Mouse (Mus musculus) embryonic facial prominence, embryonic 12.5 days (tissue): ENCODE measurements at regions not wholly inside any gene's neighbourhood (a gene's known extent, or its start where the extent isn't known, plus 50 kb on each side); places are given as distances from the start of the nearest gene placed in this dataset.
"Not testable (repeated sequence)": the region's sequence is repeated elsewhere in the genome, so short reads cannot be mapped to it uniquely, and the experiment has no call there.

Experiments used
- ATAC-seq: fragments of 200-750 bp; cut with Nextera tagmentation; 2 replicates; pipeline ENCODE4 v1.8.0; 2017; ENCODE audit not compliant: insufficient number of reproducible peaks, insufficient read depth, low FRiP score, low TSS enrichment
- H3K27ac ChIP-seq: fragments of 300-500 bp; sonication (generic); 2 replicates; pipeline ENCODE4 v1.5.1; 2016; ENCODE audit warnings: mild to moderate bottlenecking
- H3K27me3 ChIP-seq: fragments of 300-500 bp; sonication (generic); 2 replicates; pipeline ENCODE4 v1.6.1; 2016; ENCODE audit warnings: mild to moderate bottlenecking, moderate library complexity
- H3K36me3 ChIP-seq: fragments of 300-500 bp; sonication (generic); 2 replicates; pipeline ENCODE4 v1.6.1; 2016; ENCODE audit warnings: mild to moderate bottlenecking
- H3K4me1 ChIP-seq: fragments of 300-500 bp; sonication (generic); 2 replicates; pipeline ENCODE4 v1.6.1; 2016
- H3K4me2 ChIP-seq: fragments of 300-500 bp; sonication (generic); replicated peaks from 2 replicates; pipeline ENCODE4 v1.6.1; 2016; ENCODE audit warnings: mild to moderate bottlenecking, moderate library complexity
- H3K4me3 ChIP-seq: fragments of 300-500 bp; sonication (generic); 2 replicates; pipeline ENCODE4 v1.5.1; 2016; ENCODE audit warnings: mild to moderate bottlenecking
- H3K9ac ChIP-seq: fragments of 300-500 bp; sonication (generic); 2 replicates; pipeline ENCODE4 v1.6.1; 2016; ENCODE audit warnings: mild to moderate bottlenecking, moderate library complexity
- H3K9me3 ChIP-seq: fragments of 300-500 bp; sonication (generic); 2 replicates; pipeline ENCODE4 v1.6.1; 2016; ENCODE audit warnings: mild to moderate bottlenecking, moderate library complexity
- WGBS: fragments of 180-500 bp; shearing (Covaris S2); methylation state at CpG from one replicate; pipeline ENCODE4 v1.1.7; 2016; 5-methylcytosine and 5-hydroxymethylcytosine counted together

- Histone ChIP-seq H3K4me2 (no peak overlapping the region), H3K9ac (no peak overlapping the region), H3K36me3 (no peaks in the 10 kb centered on the region), H3K27ac (no peak overlapping the region), H3K4me3 (no peak overlapping the region), H3K27me3 (no peaks in the 10 kb centered on the region), H3K4me1 (peaks cover 4% of the 10 kb centered on the region; the same call in 1 of the 2 replicates), H3K9me3 (no peaks in the 10 kb centered on the region)
- no peak for ATAC-seq
- WGBS: 83% methylated on average over 6 of the region's 6 CpGs
These were observed 212.2 kb downstream of the Glrx3 start for GRCm38 (mm10) chr7:137649650-137650049.

DNA sequence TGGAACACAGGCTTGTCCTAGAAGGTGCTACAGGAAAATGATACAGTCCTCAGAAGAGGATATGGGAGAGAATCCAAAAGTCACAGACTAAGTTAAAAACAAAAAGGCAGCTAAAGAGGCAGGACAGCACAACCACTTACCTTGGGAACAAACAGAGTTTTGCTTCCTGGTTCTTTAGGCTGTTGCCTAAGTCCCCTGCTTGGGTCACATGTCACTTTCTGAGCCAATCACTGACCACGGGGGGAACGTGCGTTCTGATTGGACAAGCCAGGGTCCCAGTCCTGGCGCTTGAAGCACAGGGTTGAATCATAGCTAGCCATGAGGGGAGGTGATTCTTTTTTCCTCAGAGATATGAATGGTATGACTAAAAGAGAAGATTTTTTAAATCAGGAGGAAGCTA lies 216.4 kb downstream of the Glrx3 start:
- H3K4me3 ChIP-seq: no peak overlapping the region
- no peak overlapping the region for H3K4me2 ChIP-seq
- no peaks in the 10 kb centered on the region for H3K27me3 ChIP-seq
- H3K9ac ChIP-seq: no peak overlapping the region
- H3K36me3 ChIP-seq: no peaks in the 10 kb centered on the region
- H3K4me1 ChIP-seq: peaks cover 3% of the 10 kb centered on the region; the same call in 1 of the 2 replicates
- 87% methylated on average over 4 of the region's 4 CpGs for WGBS
- no peak for ATAC-seq
- H3K27ac ChIP-seq: no peak overlapping the region
- H3K9me3 ChIP-seq: no peaks in the 10 kb centered on the region

DNA sequence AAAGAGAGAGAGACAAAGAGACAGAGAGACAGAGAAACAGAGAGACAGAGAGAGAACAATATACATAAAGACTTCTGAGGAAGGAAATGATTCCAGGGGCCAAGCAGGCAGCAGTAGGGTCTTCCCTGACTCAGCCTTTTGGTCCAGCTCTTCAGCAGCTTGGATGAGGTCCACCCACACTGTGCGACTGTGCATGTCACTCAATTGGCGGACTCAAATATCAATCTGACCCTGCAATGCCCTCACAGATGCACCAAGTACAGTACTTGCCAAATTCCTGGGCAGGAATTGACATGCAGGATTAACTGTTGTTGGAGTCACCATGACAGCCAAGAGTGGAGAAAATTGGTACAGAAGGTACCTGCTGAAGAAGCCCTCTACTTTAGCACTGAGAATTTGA lies 229.8 kb downstream of the Glrx3 start:
- no peaks in the 10 kb centered on the region for H3K4me1 ChIP-seq
- no peaks in the 10 kb centered on the region for H3K27me3 ChIP-seq
- no peak overlapping the region for H3K9ac ChIP-seq
- ATAC-seq: no peak
- no peak overlapping the region for H3K27ac ChIP-seq
- H3K36me3 ChIP-seq: no peaks in the 10 kb centered on the region
- no peaks in the 10 kb centered on the region for H3K9me3 ChIP-seq
- H3K4me3 ChIP-seq: no peak overlapping the region
- WGBS: 94% methylated on average over 2 of the region's 2 CpGs
- H3K4me2 ChIP-seq: no peak overlapping the region

GRCm38 (mm10) chr7:137671156-137671555 lies 233.7 kb downstream of the Glrx3 start:
- Histone ChIP-seq H3K4me1 (no peaks in the 10 kb centered on the region), H3K9ac (no peak overlapping the region), H3K4me3 (no peak overlapping the region), H3K27ac (no peak overlapping the region), H3K4me2 (no peak overlapping the region), H3K27me3 (no peaks in the 10 kb centered on the region), H3K36me3 (no peaks in the 10 kb centered on the region), H3K9me3 (no peaks in the 10 kb centered on the region)
- WGBS: 49% methylated on average over 4 of the region's 4 CpGs
- no peak for ATAC-seq

DNA sequence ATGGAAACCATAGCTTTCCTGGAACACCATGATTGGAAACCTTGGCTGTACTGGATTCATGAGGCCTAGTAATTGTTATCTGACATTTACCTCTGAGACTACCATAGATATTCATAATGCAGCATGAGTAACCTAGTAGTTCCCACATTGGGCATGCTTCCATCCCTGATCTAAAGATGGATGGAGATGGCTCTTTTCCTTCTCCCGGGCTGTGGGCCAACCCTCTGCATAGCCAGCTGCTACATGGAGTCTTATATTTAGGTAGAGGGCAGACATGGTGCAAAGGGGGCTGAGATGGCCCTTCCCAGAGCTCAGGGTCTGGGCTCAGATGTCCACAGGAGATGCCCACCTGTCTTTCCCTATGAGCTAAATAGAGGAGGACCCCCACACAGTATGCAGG lies 237.2 kb downstream of the Glrx3 start:
- H3K4me1 ChIP-seq: no peaks in the 10 kb centered on the region
- no peaks in the 10 kb centered on the region for H3K9me3 ChIP-seq
- no peak overlapping the region for H3K4me3 ChIP-seq
- ATAC-seq: no peak
- H3K27ac ChIP-seq: no peak overlapping the region
- WGBS: 90% methylated on average over 1 of the region's 1 CpGs
- no peak overlapping the region for H3K4me2 ChIP-seq
- H3K27me3 ChIP-seq: no peaks in the 10 kb centered on the region
- no peaks in the 10 kb centered on the region for H3K36me3 ChIP-seq
- no peak overlapping the region for H3K9ac ChIP-seq

DNA sequence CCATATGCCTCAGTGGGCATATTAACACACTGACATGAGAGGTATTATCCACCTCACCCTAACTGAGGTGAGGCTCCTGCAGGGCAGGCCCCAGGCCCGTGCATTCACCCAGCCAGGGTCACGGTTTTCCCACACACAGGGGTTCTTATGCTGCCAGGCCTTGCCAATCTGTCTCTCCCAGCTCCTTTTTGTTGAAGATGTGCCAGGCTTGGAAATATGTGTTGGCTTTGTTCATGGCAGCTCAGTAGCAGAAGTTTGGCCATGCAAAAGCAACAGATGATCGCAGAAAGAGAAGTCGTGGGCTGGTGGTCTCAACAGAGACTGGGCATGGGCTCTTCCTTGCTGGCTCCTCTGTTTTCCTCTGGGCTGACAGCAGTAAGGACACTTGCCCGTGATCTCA lies 238.0 kb downstream of the Glrx3 start:
- H3K4me3 ChIP-seq: no peak overlapping the region
- H3K27me3 ChIP-seq: no peaks in the 10 kb centered on the region
- H3K9me3 ChIP-seq: no peaks in the 10 kb centered on the region
- no peak for ATAC-seq
- H3K9ac ChIP-seq: no peak overlapping the region
- H3K27ac ChIP-seq: no peak overlapping the region
- no peak overlapping the region for H3K4me2 ChIP-seq
- no peaks in the 10 kb centered on the region for H3K4me1 ChIP-seq
- WGBS: 88% methylated on average over 5 of the region's 5 CpGs
- no peaks in the 10 kb centered on the region for H3K36me3 ChIP-seq

DNA sequence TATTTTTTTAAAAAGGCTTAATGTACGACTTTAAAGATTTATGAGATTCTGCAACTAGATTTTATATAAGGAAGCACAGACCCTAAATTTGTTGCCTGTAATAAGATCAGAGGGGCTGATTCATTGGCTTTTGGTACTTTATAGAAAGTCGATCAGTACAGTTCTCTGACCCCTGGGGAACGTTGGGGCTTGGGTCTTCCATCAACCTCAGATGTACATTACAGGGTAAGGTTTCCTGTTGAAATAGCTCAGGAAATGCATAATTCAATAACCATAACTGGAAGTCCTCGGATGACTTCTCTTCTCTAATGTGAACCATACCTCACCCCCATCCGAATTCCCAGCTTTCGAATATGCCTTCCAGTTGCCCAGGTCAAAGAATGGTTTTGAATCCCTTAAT lies 247.4 kb downstream of the Glrx3 start:
- no peak for ATAC-seq
- Histone ChIP-seq H3K27me3 (no peaks in the 10 kb centered on the region), H3K4me2 (no peak overlapping the region), H3K9ac (no peak overlapping the region), H3K36me3 (no peaks in the 10 kb centered on the region), H3K4me3 (no peak overlapping the region), H3K27ac (no peak overlapping the region), H3K4me1 (peaks cover 3% of the 10 kb centered on the region; the same call in 1 of the 2 replicates), H3K9me3 (no peaks in the 10 kb centered on the region)
- 37% methylated on average over 6 of the region's 6 CpGs for WGBS

GRCm38 (mm10) chr7:137685320-137685719 lies 247.9 kb downstream of the Glrx3 start:
- H3K4me3 ChIP-seq: no peak overlapping the region
- no peak overlapping the region for H3K9ac ChIP-seq
- no peaks in the 10 kb centered on the region for H3K36me3 ChIP-seq
- 67% methylated on average over 6 of the region's 6 CpGs for WGBS
- no peak overlapping the region for H3K27ac ChIP-seq
- H3K9me3 ChIP-seq: no peaks in the 10 kb centered on the region
- no peak for ATAC-seq
- no peaks in the 10 kb centered on the region for H3K27me3 ChIP-seq
- no peak overlapping the region for H3K4me2 ChIP-seq
- H3K4me1 ChIP-seq: peaks cover 3% of the 10 kb centered on the region; the same call in 1 of the 2 replicates

DNA sequence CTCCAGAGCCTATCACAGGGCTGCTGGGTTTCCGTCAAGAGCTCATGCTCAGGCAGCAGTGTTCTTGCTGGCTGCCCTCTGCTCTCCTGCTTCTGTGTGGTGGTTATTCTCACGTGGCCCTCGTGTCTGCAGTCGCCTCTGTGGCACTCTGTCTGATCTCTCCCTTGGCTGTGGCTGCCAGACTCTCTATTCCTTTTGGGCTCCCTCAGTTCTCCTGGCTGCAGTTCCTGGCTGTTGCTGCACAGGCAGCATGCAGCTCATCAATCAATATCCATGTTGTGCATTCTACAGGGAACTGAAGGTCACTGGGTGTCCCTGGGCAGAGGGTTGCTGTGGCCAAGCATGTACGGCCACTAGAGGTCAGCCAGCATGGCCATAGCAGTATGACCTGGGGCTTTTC lies 259.4 kb downstream of the Glrx3 start:
- Histone ChIP-seq H3K9me3 (no peaks in the 10 kb centered on the region), H3K4me3 (no peak overlapping the region), H3K27ac (no peak overlapping the region), H3K4me2 (no peak overlapping the region), H3K4me1 (0 out of 2 replicates have a peak, but pooled peaks cover 3% of the 10 kb centered on the region), H3K36me3 (no peaks in the 10 kb centered on the region), H3K27me3 (no peaks in the 10 kb centered on the region), H3K9ac (no peak overlapping the region)
- WGBS: 77% methylated on average over 5 of the region's 5 CpGs
- ATAC-seq: no peak

DNA sequence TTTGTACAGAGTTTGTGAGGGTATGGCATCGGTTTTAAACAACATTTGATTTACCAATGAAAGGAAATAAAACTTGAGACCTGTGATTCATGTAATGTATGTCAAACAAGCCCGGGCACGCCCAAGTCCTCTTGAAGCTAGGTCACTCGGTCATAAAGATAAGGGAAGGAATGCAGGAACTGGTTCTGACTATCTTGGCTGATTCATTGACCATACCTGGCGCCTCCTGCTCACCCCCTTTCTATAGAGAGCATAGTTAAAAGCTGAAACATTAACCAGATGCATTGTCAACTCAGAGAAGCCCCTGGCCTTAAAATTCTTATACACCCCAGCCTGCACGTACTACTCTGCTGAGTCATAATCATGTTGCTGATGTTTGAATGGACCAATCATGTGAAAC lies 261.1 kb downstream of the Glrx3 start:
- not testable (repeated sequence) for ATAC-seq, H3K36me3 ChIP-seq, H3K27me3 ChIP-seq, H3K27ac ChIP-seq, H3K4me3 ChIP-seq, H3K9me3 ChIP-seq, H3K4me2 ChIP-seq, H3K4me1 ChIP-seq, H3K9ac ChIP-seq
- WGBS: 91% methylated on average over 6 of the region's 6 CpGs

GRCm38 (mm10) chr7:137712862-137713261 lies 275.4 kb downstream of the Glrx3 start:
- Histone ChIP-seq H3K9me3 (no peaks in the 10 kb centered on the region), H3K9ac (no peak overlapping the region), H3K36me3 (no peaks in the 10 kb centered on the region), H3K27me3 (no peaks in the 10 kb centered on the region), H3K4me2 (no peak overlapping the region), H3K27ac (no peak overlapping the region), H3K4me3 (no peak overlapping the region), H3K4me1 (peaks cover 14% of the 10 kb centered on the region; the same call in 1 of the 2 replicates)
- WGBS: 49% methylated on average over 9 of the region's 9 CpGs
- no peak for ATAC-seq

GRCm38 (mm10) chr7:137713856-137714255 lies 276.4 kb downstream of the Glrx3 start:
- H3K9ac ChIP-seq: no peak overlapping the region
- no peaks in the 10 kb centered on the region for H3K9me3 ChIP-seq
- H3K27me3 ChIP-seq: no peaks in the 10 kb centered on the region
- H3K4me2 ChIP-seq: no peak overlapping the region
- no peak for ATAC-seq
- peaks cover 14% of the 10 kb centered on the region; the same call in 1 of the 2 replicates for H3K4me1 ChIP-seq
- no peak overlapping the region for H3K27ac ChIP-seq
- H3K36me3 ChIP-seq: no peaks in the 10 kb centered on the region
- WGBS: 56% methylated on average over 3 of the region's 3 CpGs
- H3K4me3 ChIP-seq: no peak overlapping the region
